Mouse (Mus musculus): ENCODE measurements around the gene Dph3. TPM values are rescaled to one million over a fixed set of nuclear protein-coding genes. Genes with fewer than 3 reads are reported as not detected.

Dph3 gene
- polyA plus RNA-seq, 1 experiment: 37.5 TPM

DNA sequence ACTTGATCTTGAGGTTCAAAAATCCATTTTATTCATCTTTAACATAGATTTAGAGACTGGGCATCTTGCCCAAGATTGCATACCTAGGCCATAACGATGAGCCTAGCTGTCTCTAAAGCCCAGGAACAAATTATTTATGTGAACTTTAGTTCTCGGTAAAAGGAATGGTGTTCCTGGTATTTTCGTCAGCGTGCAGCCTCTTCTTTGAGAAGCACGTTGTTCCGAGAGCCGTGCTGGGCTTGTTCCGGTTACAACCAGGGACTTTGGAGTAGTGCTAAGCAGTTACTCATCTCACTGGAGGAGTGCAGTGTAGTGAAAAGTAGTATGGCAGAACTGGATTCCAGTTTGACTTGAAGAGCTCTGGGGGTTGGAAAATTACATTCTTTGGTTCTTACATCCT is 697 bp upstream of the Dph3 start:
- peaks cover 11% of the 10 kb centered on the region for H3K4me1 ChIP-seq (ENCODE audit: control insufficient read depth, insufficient read depth, low read length)
- TF ChIP-seq POLR2A (IDR thresholded peaks at IDR 0.05; ENCODE audit: borderline replicate concordance, low read depth, low read length) (no peak), CTCF (IDR thresholded peaks at IDR 0.05; ENCODE audit: low read depth, low read length) (no peak)
- peak overlapping the region; percentile 93 for H3K4me3 ChIP-seq (ENCODE audit: insufficient read depth, low read length)
- H3K27ac ChIP-seq (ENCODE audit: insufficient read depth, low read depth, low read length): peak overlapping the region; percentile 75

DNA sequence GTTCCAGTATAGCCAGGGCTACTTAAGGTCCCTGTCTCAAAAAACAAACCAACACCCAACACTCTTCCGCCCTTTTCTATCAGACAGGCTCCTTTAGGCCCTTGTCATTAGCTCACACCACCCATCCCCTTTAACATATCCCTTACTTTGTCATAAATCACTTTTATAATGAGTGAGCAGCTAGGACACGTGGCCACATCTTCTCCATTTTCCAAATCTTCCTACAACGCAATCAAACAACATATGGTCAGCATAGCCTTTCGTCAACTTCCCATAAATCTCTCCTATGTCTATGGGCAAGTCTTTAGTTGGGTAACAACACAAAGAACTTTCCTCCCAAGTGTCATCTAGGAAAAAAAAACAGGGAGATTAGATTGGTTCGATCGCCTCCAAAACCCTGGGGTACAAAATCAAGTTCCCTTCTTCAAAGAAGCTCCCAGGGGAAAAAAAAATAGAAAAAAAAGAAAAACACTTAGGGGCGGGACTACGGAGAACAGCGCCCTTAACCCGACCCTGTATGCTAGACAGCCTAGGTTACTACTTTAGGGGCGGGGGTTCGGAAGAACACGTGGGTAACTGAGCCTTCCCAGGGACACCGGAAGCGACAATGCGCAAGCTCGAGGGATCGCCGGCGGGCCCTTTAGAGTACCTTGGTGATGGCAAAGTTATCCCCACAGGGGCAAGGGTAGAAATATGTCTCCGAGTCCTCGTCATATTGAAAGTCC is 606 bp downstream of the Dph3 start, which contains the start of gene Oxnad1:
Oxnad1 (plus strand) TSS at position 614 of the 725 bp plus-strand sequence.
- Histone ChIP-seq H3K27ac (ENCODE audit: insufficient read depth, low read depth, low read length) (peak within 1 kb of the TSS; percentile 79), H3K4me3 (ENCODE audit: insufficient read depth, low read length) (peak within 1 kb of the TSS; percentile 93), H3K4me1 (ENCODE audit: control insufficient read depth, insufficient read depth, low read length) (peaks cover 11% of the 10 kb centered on the region)
- TF ChIP-seq POLR2A (IDR thresholded peaks at IDR 0.05; ENCODE audit: borderline replicate concordance, low read depth, low read length): no peak
- no peak for TF ChIP-seq CTCF (IDR thresholded peaks at IDR 0.05; ENCODE audit: low read depth, low read length)

DNA sequence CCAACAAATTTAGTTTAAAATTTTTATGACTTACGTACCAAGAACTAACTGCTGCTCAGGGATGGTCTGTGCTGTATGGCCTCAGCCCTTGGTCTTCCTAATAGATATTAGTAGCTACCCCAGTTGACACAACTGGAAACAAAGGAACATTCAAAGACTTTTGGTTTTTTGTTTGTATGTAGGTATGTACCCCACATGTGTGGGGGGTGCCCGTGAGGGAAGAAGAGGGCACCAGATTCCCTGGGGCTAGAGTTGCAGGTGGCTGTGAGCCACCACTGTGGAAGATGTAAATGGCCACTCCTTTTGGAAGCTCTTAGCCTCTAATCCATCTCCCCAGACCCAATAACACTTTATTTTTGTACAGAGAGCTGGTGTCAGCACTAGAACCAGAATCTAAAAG is 2.1 kb downstream of the Dph3 start:
- no peak for TF ChIP-seq POLR2A (IDR thresholded peaks at IDR 0.05; ENCODE audit: borderline replicate concordance, low read depth, low read length)
- TF ChIP-seq CTCF (IDR thresholded peaks at IDR 0.05; ENCODE audit: low read depth, low read length): no peak
- no peak overlapping the region for H3K4me3 ChIP-seq (ENCODE audit: insufficient read depth, low read length)
- no peak overlapping the region for H3K27ac ChIP-seq (ENCODE audit: insufficient read depth, low read depth, low read length)
- peaks cover 7% of the 10 kb centered on the region for H3K4me1 ChIP-seq (ENCODE audit: control insufficient read depth, insufficient read depth, low read length)

DNA sequence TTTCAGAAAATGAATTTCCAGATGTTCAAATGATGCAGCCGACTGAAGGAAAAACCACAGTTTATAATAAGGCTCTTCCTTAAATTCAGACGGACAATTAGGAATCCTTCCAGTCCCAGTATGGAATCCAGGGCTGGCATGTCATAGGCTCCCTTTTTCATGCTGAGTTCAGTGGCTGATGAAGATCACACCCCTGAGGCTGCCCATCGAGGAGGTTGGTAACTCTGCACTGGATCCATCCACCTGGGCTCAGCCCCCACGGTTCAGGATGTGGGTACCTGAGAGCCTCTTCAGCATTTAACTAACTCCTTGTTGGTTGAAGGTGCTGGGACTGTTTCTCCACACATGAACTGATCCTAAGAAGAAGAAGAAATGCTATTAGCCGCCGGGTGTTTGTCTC is 2.6 kb downstream of the Dph3 start:
- Histone ChIP-seq H3K4me1 (ENCODE audit: control insufficient read depth, insufficient read depth, low read length) (peaks cover 7% of the 10 kb centered on the region), H3K4me3 (ENCODE audit: insufficient read depth, low read length) (no peak overlapping the region), H3K27ac (ENCODE audit: insufficient read depth, low read depth, low read length) (no peak overlapping the region)
- no peak for TF ChIP-seq POLR2A (IDR thresholded peaks at IDR 0.05; ENCODE audit: borderline replicate concordance, low read depth, low read length)
- TF ChIP-seq CTCF (IDR thresholded peaks at IDR 0.05; ENCODE audit: low read depth, low read length): no peak

DNA sequence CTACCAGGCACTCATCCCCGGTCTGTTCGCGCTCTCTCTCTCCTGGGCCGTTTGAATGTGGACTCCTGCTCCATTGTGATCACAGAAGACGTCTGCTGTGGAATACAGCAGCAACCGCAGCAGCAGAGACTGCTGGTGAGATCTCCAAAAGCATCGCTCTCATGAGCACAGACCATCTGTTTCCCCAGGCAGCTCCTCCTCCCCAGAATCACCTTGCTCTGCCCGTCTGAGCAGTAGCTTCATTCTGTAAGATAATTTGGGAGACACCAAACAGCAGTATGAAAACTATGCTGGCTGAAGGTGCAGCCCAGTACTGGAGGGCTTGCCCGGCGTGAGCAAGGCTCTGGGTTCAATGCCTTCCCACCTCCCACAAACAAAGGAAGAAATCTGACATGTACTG is 4.5 kb downstream of the Dph3 start:
- Histone ChIP-seq H3K27ac (ENCODE audit: insufficient read depth, low read depth, low read length) (no peak overlapping the region), H3K4me1 (ENCODE audit: control insufficient read depth, insufficient read depth, low read length) (peaks cover 7% of the 10 kb centered on the region), H3K4me3 (ENCODE audit: insufficient read depth, low read length) (no peak overlapping the region)
- TF ChIP-seq POLR2A (IDR thresholded peaks at IDR 0.05; ENCODE audit: borderline replicate concordance, low read depth, low read length): no peak
- no peak for TF ChIP-seq CTCF (IDR thresholded peaks at IDR 0.05; ENCODE audit: low read depth, low read length)

DNA sequence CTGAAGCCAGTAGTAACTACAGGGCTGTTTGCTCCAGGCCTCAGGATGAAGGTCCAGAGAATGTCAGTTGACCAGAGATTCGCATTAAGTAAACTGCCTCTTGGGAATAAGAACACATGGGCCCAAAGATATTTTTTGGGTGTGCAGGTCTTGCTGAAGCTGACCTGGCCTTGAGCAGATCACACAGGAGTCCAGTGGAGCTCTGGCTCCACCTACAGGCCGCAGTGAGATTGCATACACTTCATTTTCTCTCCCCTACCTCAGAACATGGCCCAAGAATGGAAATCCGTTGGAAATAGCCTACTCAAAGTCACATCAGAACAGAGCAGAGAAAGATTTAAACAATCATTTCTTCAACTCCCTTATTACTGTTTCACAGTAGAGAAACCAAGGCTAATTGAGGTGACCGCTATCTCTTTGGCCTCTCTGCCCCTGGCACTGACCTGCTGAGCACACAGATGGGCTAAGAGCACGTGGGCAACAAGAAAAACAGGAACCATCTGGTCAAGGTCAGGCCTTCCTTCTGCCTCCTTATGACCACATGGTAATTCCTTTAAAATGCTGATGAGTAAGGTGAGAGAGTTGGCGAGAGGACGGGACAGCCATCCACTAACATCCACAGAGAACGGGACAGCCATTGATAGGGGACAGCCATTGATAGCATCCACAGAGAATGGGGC is 8.5 kb downstream of the Dph3 start:
- Histone ChIP-seq H3K4me1 (ENCODE audit: control insufficient read depth, insufficient read depth, low read length) (peaks cover 9% of the 10 kb centered on the region), H3K4me3 (ENCODE audit: insufficient read depth, low read length) (no peak overlapping the region), H3K27ac (ENCODE audit: insufficient read depth, low read depth, low read length) (no peak overlapping the region)
- TF ChIP-seq POLR2A (IDR thresholded peaks at IDR 0.05; ENCODE audit: borderline replicate concordance, low read depth, low read length) (no peak), CTCF (IDR thresholded peaks at IDR 0.05; ENCODE audit: low read depth, low read length) (peak; percentile 87)

DNA sequence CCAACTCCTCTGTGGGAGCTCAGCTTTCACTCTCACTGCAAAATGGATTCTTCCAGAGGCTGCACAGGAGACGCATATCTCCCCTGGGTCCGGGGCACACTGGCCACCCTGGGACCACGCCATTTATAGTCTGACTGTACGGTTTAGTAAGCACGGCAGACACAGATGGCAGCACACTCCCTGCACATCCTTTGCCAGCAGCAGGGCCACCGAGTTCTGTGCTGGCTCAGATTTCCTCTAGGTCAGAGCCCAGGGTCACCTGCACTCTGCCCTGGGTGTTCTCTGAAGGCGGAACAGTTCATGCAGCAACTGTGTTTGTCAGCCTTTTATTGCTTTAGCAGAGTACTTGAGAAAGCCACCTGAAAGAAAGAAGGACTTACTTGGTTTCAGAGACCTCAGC is 11.6 kb downstream of the Dph3 start:
- H3K4me3 ChIP-seq (ENCODE audit: insufficient read depth, low read length): no peak overlapping the region
- peaks cover 9% of the 10 kb centered on the region for H3K4me1 ChIP-seq (ENCODE audit: control insufficient read depth, insufficient read depth, low read length)
- H3K27ac ChIP-seq (ENCODE audit: insufficient read depth, low read depth, low read length): no peak overlapping the region
- TF ChIP-seq POLR2A (IDR thresholded peaks at IDR 0.05; ENCODE audit: borderline replicate concordance, low read depth, low read length) (no peak), CTCF (IDR thresholded peaks at IDR 0.05; ENCODE audit: low read depth, low read length) (no peak)

DNA sequence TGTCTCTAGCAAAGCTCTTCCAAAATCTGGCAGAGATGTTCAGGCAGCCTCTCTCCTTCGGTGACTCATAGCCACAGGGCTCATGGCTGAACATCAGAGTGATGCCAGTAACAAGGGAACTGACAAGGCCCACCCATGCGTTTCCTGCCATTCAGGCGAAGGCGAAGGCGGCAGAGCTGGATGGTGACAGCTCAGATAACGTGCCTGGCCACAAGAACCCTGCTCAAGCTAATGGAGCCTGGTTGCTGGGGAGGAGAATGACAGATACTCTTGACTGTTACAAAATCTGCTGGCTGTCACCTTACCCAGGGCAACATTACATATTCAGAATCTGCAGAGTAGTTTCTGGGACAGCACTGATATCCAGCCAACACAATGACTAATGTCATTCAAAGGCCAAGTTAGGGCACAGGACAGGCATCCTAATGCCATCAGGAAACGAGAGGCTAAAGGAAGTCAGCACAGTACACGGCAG is 12.3 kb downstream of the Dph3 start:
- Histone ChIP-seq H3K4me3 (ENCODE audit: insufficient read depth, low read length) (no peak overlapping the region), H3K27ac (ENCODE audit: insufficient read depth, low read depth, low read length) (no peak overlapping the region), H3K4me1 (ENCODE audit: control insufficient read depth, insufficient read depth, low read length) (peaks cover 9% of the 10 kb centered on the region)
- no peak for TF ChIP-seq POLR2A (IDR thresholded peaks at IDR 0.05; ENCODE audit: borderline replicate concordance, low read depth, low read length)

DNA sequence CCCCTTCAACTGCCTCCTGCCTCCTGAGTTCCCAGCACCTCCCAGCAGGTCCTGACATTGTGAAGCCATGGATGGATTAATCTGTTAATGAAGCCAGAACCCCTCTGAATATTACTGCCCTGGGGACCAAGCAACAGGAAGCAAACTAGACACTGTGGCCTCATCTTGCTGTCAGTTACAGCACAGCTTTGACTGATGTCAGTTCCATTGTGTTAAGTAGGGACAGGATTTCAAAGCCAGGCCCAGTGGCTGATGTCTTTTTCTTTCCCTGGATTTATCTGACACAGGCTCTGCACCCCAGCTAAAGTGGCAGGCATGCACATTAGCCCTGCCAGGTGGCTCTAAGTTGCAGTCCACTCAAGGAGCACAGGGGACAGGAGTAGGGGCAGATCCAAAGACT is 12.7 kb downstream of the Dph3 start:
- H3K4me3 ChIP-seq (ENCODE audit: insufficient read depth, low read length): no peak overlapping the region
- no peak for TF ChIP-seq POLR2A (IDR thresholded peaks at IDR 0.05; ENCODE audit: borderline replicate concordance, low read depth, low read length)
- no peak for TF ChIP-seq CTCF (IDR thresholded peaks at IDR 0.05; ENCODE audit: low read depth, low read length)
- no peak overlapping the region for H3K27ac ChIP-seq (ENCODE audit: insufficient read depth, low read depth, low read length)
- peaks cover 9% of the 10 kb centered on the region for H3K4me1 ChIP-seq (ENCODE audit: control insufficient read depth, insufficient read depth, low read length)

DNA sequence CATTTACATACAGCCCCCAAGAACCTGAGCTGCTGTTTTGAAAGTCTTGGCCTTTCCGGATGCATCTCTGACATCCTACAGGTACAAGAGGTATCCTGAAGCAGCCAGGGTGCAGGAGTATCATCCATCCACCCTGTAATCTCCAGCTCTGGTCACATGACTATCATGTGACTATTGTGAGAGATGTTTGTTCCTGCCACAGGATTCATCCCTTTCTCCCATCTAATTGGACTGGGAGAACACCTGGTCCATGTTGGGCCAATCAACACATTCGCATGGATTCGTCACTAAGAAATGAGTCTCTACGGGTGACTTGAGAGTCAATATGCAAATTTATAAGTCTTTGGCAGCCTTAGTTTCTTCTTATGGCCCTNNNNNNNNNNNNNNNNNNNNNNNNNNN is 24.1 kb downstream of the Dph3 start:
- H3K27ac ChIP-seq (ENCODE audit: insufficient read depth, low read depth, low read length): no peak overlapping the region
- TF ChIP-seq POLR2A (IDR thresholded peaks at IDR 0.05; ENCODE audit: borderline replicate concordance, low read depth, low read length) (no peak), CTCF (IDR thresholded peaks at IDR 0.05; ENCODE audit: low read depth, low read length) (no peak)
- no peaks in the 10 kb centered on the region for H3K4me1 ChIP-seq (ENCODE audit: control insufficient read depth, insufficient read depth, low read length)
- no peak overlapping the region for H3K4me3 ChIP-seq (ENCODE audit: insufficient read depth, low read length)

Measured in bone marrow macrophage, adult 2 months (primary cell).